Mouse (Mus musculus) CH12.LX (cell line): Measurements from ENCODE around the gene Borcs6. TPM values are rescaled to one million over a fixed set of nuclear protein-coding genes. Genes with fewer than 3 reads are reported as not detected.
A peak's percentile ranks its signal among the peaks of the same experiment; 100 is the strongest.

ENCODE experiments used
- DNase-seq: peaks from one replicate; pipeline ENCODE4 v3.0.0-alpha.2; 2013; ENCODE audit errors: extremely low read depth
- H3K27ac ChIP-seq: 2 replicates; pipeline ENCODE4 v1.5.1; 2012; ENCODE audit warnings: low read depth, mild to moderate bottlenecking, control low read depth, moderate library complexity; ENCODE audit not compliant: insufficient read depth
- H3K27me3 ChIP-seq: replicated peaks from 2 replicates; pipeline ENCODE3; 2012; ENCODE audit warnings: inconsistent platforms
- H3K36me3 ChIP-seq, 2 experiments: replicated peaks in 1 of 2; 2 replicates each; pipeline versions ENCODE3 to v1.6.1; 2012; ENCODE audit warnings: inconsistent platforms in 1 of 2, low read length in 1 of 2, mild to moderate bottlenecking in 1 of 2, mixed read lengths in 1 of 2, moderate library complexity in 1 of 2; ENCODE audit not compliant: control insufficient read depth in 1 of 2, insufficient read depth in 1 of 2
- H3K4me1 ChIP-seq, 2 experiments: 2 replicates each; pipeline ENCODE4 v1.6.1; 2012; ENCODE audit warnings: inconsistent platforms in 1 of 2, moderate library complexity in 1 of 2; ENCODE audit not compliant: insufficient read depth in 2 of 2, control insufficient read depth in 1 of 2
- H3K4me2 ChIP-seq: 2 replicates; pipeline ENCODE4 v1.6.1; 2012; ENCODE audit warnings: low read depth, mild to moderate bottlenecking, control low read depth; ENCODE audit not compliant: poor library complexity, insufficient read depth, severe bottlenecking
- H3K4me3 ChIP-seq, 3 experiments: fragments of 150-350 bp in 1 of 3; sonication (generic) in 1 of 3; replicated peaks in 1 of 3; 2 replicates each; pipeline versions ENCODE3 to v1.5.1; 2011 to 2012; ENCODE audit warnings: low read depth in 2 of 3, low read length in 2 of 3, mild to moderate bottlenecking in 2 of 3, moderate library complexity in 2 of 3, control low read depth in 1 of 3, improper control_type of control experiment in 1 of 3, inconsistent platforms in 1 of 3, mixed read lengths in 1 of 3; ENCODE audit not compliant: poor library complexity in 1 of 3
- H3K79me2 ChIP-seq: replicated peaks from 2 replicates; pipeline ENCODE4 v1.6.1; 2012; ENCODE audit warnings: mild to moderate bottlenecking, moderate library complexity; ENCODE audit not compliant: control insufficient read depth, poor library complexity, insufficient read depth, severe bottlenecking; ENCODE audit errors: extremely low read depth
- H3K9ac ChIP-seq: 2 replicates; pipeline ENCODE4 v1.6.1; 2012; ENCODE audit warnings: low read depth, mild to moderate bottlenecking, control low read depth, moderate library complexity; ENCODE audit not compliant: insufficient read depth
- H3K9me3 ChIP-seq: replicated peaks from 2 replicates; pipeline ENCODE3; 2012; ENCODE audit warnings: low read length, inconsistent platforms, mixed read lengths
- CHD1 ChIP-seq: IDR thresholded peaks from 2 replicates; pipeline ENCODE4 v1.6.1; 2012; ENCODE audit warnings: low read depth, low read length, improper control_type of control experiment, inconsistent platforms
- CTCF ChIP-seq, 2 experiments: IDR thresholded peaks in 1 of 2; conservative IDR thresholded peaks in 1 of 2; 2 replicates each; pipeline ENCODE4 v1.5.1; 2011 to 2012; ENCODE audit warnings: low read depth in 2 of 2, low read length in 2 of 2, improper control_type of control experiment in 1 of 2, inconsistent platforms in 1 of 2, mild to moderate bottlenecking in 1 of 2, moderate library complexity in 1 of 2
- HCFC1 ChIP-seq: IDR thresholded peaks from 2 replicates; pipeline ENCODE4 v1.6.1; 2012; ENCODE audit warnings: low read depth, mild to moderate bottlenecking, inconsistent platforms, low read length, improper control_type of control experiment
- JUND ChIP-seq: conservative IDR thresholded peaks from 2 replicates; pipeline ENCODE4 v1.6.1; 2011; ENCODE audit warnings: low read depth, low read length, improper control_type of control experiment
- MAFK ChIP-seq: IDR thresholded peaks from 2 replicates; pipeline ENCODE4 v1.6.1; 2011; ENCODE audit warnings: low read length, improper control_type of control experiment; ENCODE audit not compliant: insufficient replicate concordance
- MAZ ChIP-seq: IDR thresholded peaks from 2 replicates; pipeline ENCODE4 v1.6.1; 2012; ENCODE audit warnings: low read depth, mild to moderate bottlenecking, inconsistent platforms, low read length, improper control_type of control experiment, moderate library complexity
- MXI1 ChIP-seq: IDR thresholded peaks from 2 replicates; pipeline ENCODE4 v1.6.1; 2011; ENCODE audit warnings: mild to moderate bottlenecking, low read depth, low read length, improper control_type of control experiment
- MYC ChIP-seq: IDR thresholded peaks from 2 replicates; pipeline ENCODE4 v1.6.1; 2011; ENCODE audit warnings: low read depth, mild to moderate bottlenecking, improper control_type of control experiment, low read length
- NRF1 ChIP-seq: IDR thresholded peaks from 2 replicates; pipeline ENCODE4 v1.6.1; 2014; ENCODE audit warnings: low read depth, mild to moderate bottlenecking, inconsistent platforms, low read length, improper control_type of control experiment, moderate library complexity
- POLR2A ChIP-seq: IDR thresholded peaks from 2 replicates; pipeline ENCODE4 v1.6.1; 2011; ENCODE audit warnings: low read depth, mild to moderate bottlenecking, improper control_type of control experiment, low read length
- RAD21 ChIP-seq: IDR thresholded peaks from 2 replicates; pipeline ENCODE4 v1.6.1; 2011; ENCODE audit warnings: low read depth, mild to moderate bottlenecking, low read length, improper control_type of control experiment, moderate library complexity
- SMC3 ChIP-seq: IDR thresholded peaks from 2 replicates; pipeline ENCODE4 v1.6.1; 2011; ENCODE audit warnings: low read depth, low read length, improper control_type of control experiment
- TBP ChIP-seq: conservative IDR thresholded peaks from 2 replicates; pipeline ENCODE4 v1.6.1; 2011; ENCODE audit warnings: low read depth, low read length, improper control_type of control experiment
- UBTF ChIP-seq: IDR thresholded peaks from 2 replicates; pipeline ENCODE4 v1.6.1; 2012; ENCODE audit warnings: low read depth, mild to moderate bottlenecking, inconsistent platforms, low read length, improper control_type of control experiment, moderate library complexity
- ZKSCAN1 ChIP-seq: IDR thresholded peaks from 2 replicates; pipeline ENCODE4 v1.6.1; 2012; ENCODE audit warnings: low read depth, inconsistent platforms, low read length, improper control_type of control experiment, borderline replicate concordance
- ZMIZ1 ChIP-seq: IDR thresholded peaks from 2 replicates; pipeline ENCODE4 v1.6.1; 2012; ENCODE audit warnings: low read depth, mild to moderate bottlenecking, inconsistent platforms, low read length, improper control_type of control experiment
- dilution Hi-C: fragments of 300-500 bp; cut with MboI; formaldehyde crosslinking; loops from 2 replicates; pipeline ENCODE4 v1.14.3; 2020; ENCODE audit warnings: low sequenced_read_pairs; ENCODE audit not compliant: extremely low pct_unique_long_range_greater_than_20kb, extremely low pct_ligation_motif_present
- in situ Hi-C: fragments of 300-500 bp; cut with MboI; formaldehyde crosslinking; loops from 3 replicates; pipeline ENCODE4 v1.14.3; 2019; ENCODE audit warnings: low sequenced_read_pairs, low pct_ligation_motif_present, low pct_unique_long_range_greater_than_20kb, mixed read lengths
- polyA plus RNA-seq: library from polyadenylated mRNA; unstranded; fragments of >175 nt; gene quantifications from 2 replicates; pipeline ENCODE4 v1.2.1, GENCODE M21; 2012; ENCODE audit warnings: low read depth; ENCODE audit not compliant: insufficient read length
- total RNA-seq, 2 experiments: library from RNA; depleted of rRNA; stranded (reverse); fragments of 300-350 nt in 1 of 2; fragments of >200 nt in 1 of 2; gene quantifications; 2 replicates each; pipeline ENCODE4 v1.2.3; 2012 to 2014

Gene Borcs6
- total and polyA plus RNA-seq, 3 experiments = 5.4 to 11.1 (median 7.3) TPM

DNA sequence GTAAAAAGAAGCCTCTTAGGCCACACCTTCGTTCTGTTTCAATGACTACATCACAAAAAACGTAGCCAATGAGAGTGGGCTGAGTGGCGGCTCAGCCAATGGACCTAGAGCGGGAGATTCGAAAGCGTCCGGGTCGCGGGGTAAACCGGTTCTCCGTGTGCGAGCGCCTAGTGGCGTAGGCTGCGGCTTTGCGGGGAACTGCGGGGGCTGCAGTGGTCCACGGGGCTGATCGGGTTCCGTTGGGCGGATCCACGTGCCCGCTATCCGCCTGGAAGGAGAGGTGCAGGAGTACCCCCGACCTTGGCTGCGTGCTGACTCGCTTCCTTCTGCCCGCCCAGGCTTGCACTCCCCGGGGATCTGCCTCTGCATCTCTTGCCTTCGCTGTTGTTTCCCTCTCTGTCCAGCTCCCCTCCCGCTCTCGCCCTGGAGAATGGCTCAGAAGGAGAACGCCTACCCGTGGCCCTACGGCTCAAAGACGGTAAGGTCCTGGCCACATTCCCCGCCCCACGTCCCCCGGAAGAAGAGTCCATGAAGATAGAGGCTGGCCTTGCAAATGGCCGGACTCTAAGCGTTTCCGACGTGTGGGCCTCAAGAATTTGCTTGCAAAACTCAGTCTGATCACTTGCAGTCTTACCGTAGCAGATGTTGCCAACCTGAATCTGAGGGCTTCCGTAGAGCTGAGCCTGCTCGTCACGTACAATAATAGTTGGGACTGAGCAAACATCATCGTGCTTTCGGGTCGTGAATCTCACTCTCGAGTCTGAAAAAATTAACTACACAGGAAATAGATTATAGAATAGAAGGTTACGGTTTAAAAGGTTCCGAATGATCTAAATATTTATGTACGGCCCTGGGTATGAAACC is 13.8 kb upstream of the Borcs6 start, which contains the start of gene Aurkb:
Gene Aurkb, plus strand, starts transcription at position 117 of the 864 bp plus-strand sequence.
- Histone ChIP-seq H3K27ac (peak within 1 kb of the TSS; percentile 79), H3K9me3 (no peaks in the 10 kb centered on the region), H3K36me3 (peaks cover 31 to 36% of the 10 kb centered on the region in 2 experiments), H3K79me2 (peaks cover 51% of the 10 kb centered on the region), H3K4me1 (peaks cover 20 to 60% of the 10 kb centered on the region in 2 experiments), H3K4me2 (peak within 1 kb of the TSS; percentile 94), H3K9ac (peak within 1 kb of the TSS; percentile 75), H3K27me3 (no peaks in the 10 kb centered on the region), H3K4me3 (peak within 1 kb of the TSS; percentile 73 to 90 (median 86))
- in situ Hi-C loops (no loop called here), dilution Hi-C loops (no loop called here)
- TF ChIP-seq TBP (peak; percentile 86), HCFC1 (peak; percentile 7; the same call in 1 of the 2 replicates), SMC3 (no peak), MAFK (no peak), ZMIZ1 (no peak; the same call in 1 of the 2 replicates), POLR2A (peak; percentile 96), NRF1 (no peak), RAD21 (no peak), JUND (no peak), MXI1 (peak; percentile 39; the same call in 1 of the 2 replicates), CTCF (conservative IDR thresholded peaks at IDR 0.05 in 1 of 2, IDR thresholded peaks at IDR 0.05 in 1 of 2; ENCODE audit: low read depth in 2 of 2, low read length in 2 of 2) (no peak), MAZ (0 out of 2 replicates have a peak, but pooled peaks have one; percentile 4), UBTF (peak; percentile 88; the same call in 1 of the 2 replicates), MYC (no peak), CHD1 (peak; percentile 79; the same call in 1 of the 2 replicates), ZKSCAN1 (no peak)
- DNase-seq = peak; percentile 95

DNA sequence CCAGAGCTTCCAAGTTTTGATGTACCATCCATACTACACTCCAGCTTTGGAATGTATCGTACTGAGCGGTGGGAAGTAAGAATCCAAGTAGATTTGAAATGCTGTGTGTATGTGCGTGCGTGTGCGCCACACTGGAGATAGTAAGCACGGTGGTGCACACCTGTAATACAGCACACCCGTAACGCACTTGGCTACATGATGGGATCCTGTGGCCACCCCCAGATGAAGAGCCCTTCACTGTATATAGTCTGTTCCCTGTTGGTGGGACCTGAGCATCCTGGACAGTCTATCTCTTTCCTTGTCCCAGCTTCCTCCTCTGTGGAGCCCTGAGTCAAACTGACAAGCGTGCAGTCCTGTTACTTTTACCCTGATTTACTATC is 13.1 kb upstream of the Borcs6 start:
- TF ChIP-seq CHD1 = peak; percentile 58; the same call in 1 of the 2 replicates
- TF ChIP-seq RAD21 = no peak
- no peak for DNase-seq

More for the DNA sequence above, 13.1 kb upstream of the Borcs6 start:
- peaks cover 55% of the 10 kb centered on the region for H3K79me2 ChIP-seq
- H3K27me3 ChIP-seq = no peaks in the 10 kb centered on the region
- peak overlapping the region; percentile 75 for H3K9ac ChIP-seq
- dilution Hi-C loops = no loop called here
- H3K36me3 ChIP-seq = peaks cover 36 to 42% of the 10 kb centered on the region in 2 experiments
- peaks cover 20 to 66% of the 10 kb centered on the region in 2 experiments for H3K4me1 ChIP-seq
- no peaks in the 10 kb centered on the region for H3K9me3 ChIP-seq
- H3K27ac ChIP-seq = peak overlapping the region; percentile 42
- H3K4me3 ChIP-seq = peak overlapping the region; percentile 73 to 90 (median 86)
- in situ Hi-C loops = no loop called here
- H3K4me2 ChIP-seq = peak overlapping the region; percentile 93
